Mouse (Mus musculus) MEL (cell line): Measurements from ENCODE around the gene Sh2d1b2.

ENCODE experiments used
- MAFK ChIP-seq: IDR thresholded peaks from 2 replicates; pipeline ENCODE4 v1.6.1; 2011; ENCODE audit warnings: low read depth, mild to moderate bottlenecking, low read length, improper control_type of control experiment, borderline replicate concordance
- TBP ChIP-seq: IDR thresholded peaks from 2 replicates; pipeline ENCODE4 v1.8.0; 2011; ENCODE audit warnings: low read depth, low read length, improper control_type of control experiment

GRCm38 (mm10) chr1:170214383-170214756, 18.2 kb upstream of the Sh2d1b2 start:
- TF ChIP-seq TBP, result no peak
- TF ChIP-seq MAFK, result no peak
